Mouse (Mus musculus) kidney, embryonic 16.5 days (tissue): Measurements from ENCODE around the gene Socs4. TPM values are rescaled to one million over a fixed set of nuclear protein-coding genes. Genes with fewer than 3 reads are reported as not detected.

ENCODE experiments used
- ATAC-seq: fragments of 200-750 bp; cut with Nextera tagmentation; 2 replicates; pipeline ENCODE4 v1.8.0; 2017; ENCODE audit warnings: moderate TSS enrichment; ENCODE audit not compliant: low FRiP score, low TSS enrichment
- H3K27ac ChIP-seq: fragments of 300-500 bp; sonication (generic); 2 replicates; pipeline ENCODE4 v1.5.1; 2014; ENCODE audit warnings: low read length
- H3K27me3 ChIP-seq: fragments of 300-500 bp; sonication (generic); 2 replicates; pipeline ENCODE4 v1.6.1; 2014; ENCODE audit warnings: low read length, control low read depth, mixed read lengths; ENCODE audit not compliant: insufficient read depth
- H3K36me3 ChIP-seq: fragments of 300-500 bp; sonication (generic); 2 replicates; pipeline ENCODE4 v1.6.1; 2014; ENCODE audit warnings: low read length, control low read depth, mixed read lengths; ENCODE audit not compliant: insufficient read depth
- H3K4me1 ChIP-seq: fragments of 300-500 bp; sonication (generic); 2 replicates; pipeline ENCODE4 v1.6.1; 2014; ENCODE audit warnings: low read length, control low read depth, mixed read lengths; ENCODE audit not compliant: insufficient read depth
- H3K4me2 ChIP-seq: fragments of 300-500 bp; sonication (generic); replicated peaks from 2 replicates; pipeline ENCODE4 v1.6.1; 2014; ENCODE audit warnings: low read depth, low read length
- H3K4me3 ChIP-seq: fragments of 300-500 bp; sonication (generic); 2 replicates; pipeline ENCODE4 v1.5.1; 2014; ENCODE audit warnings: mild to moderate bottlenecking, low read length
- H3K9ac ChIP-seq: fragments of 300-500 bp; sonication (generic); replicated peaks from 2 replicates; pipeline ENCODE4 v1.6.1; 2014; ENCODE audit warnings: low read length
- H3K9me3 ChIP-seq: fragments of 300-500 bp; sonication (generic); 2 replicates; pipeline ENCODE4 v1.6.1; 2016; ENCODE audit warnings: low read length, control low read depth
- WGBS: fragments of 180-500 bp; shearing (Covaris S2); extraction: QIAGEN DNeasy Blood & Tissue Kit; methylation state at CpG from one replicate; pipeline ENCODE4 v1.1.7; 2014; 5-methylcytosine and 5-hydroxymethylcytosine counted together
- polyA plus RNA-seq: library from polyadenylated mRNA; unstranded; fragments of >200 nt; fragmentation: Nextera tagmentation; extraction: Ambion mirVana; gene quantifications from 2 replicates; pipeline ENCODE4 v1.2.1, GENCODE M21; 2015

Socs4 gene
- polyA plus RNA-seq, 1 experiment from 2014 or later, result 3.4 TPM

- WGBS, result 82% methylated on average over 9 of the region's 9 CpGs
- Histone ChIP-seq H3K27ac (no peak overlapping the region), H3K27me3 (no peaks in the 10 kb centered on the region), H3K4me3 (no peak overlapping the region), H3K9me3 (no peaks in the 10 kb centered on the region), H3K9ac (no peak overlapping the region), H3K36me3 (peaks cover 9% of the 10 kb centered on the region), H3K4me2 (no peak overlapping the region), H3K4me1 (no peaks in the 10 kb centered on the region)
- no peak for ATAC-seq
Observed at GRCm38 (mm10) chr14:47325965-47326761, 49.4 kb downstream of the Socs4 start.

GRCm38 (mm10) chr14:47327347-47327746 is 50.6 kb downstream of the Socs4 start:
- Histone ChIP-seq H3K9ac (no peak overlapping the region), H3K27ac (no peak overlapping the region), H3K4me2 (no peak overlapping the region), H3K36me3 (peaks cover 9% of the 10 kb centered on the region), H3K4me1 (no peaks in the 10 kb centered on the region), H3K4me3 (no peak overlapping the region), H3K9me3 (no peaks in the 10 kb centered on the region), H3K27me3 (no peaks in the 10 kb centered on the region)
- no peak for ATAC-seq
- WGBS, result 92% methylated on average over 5 of the region's 5 CpGs

GRCm38 (mm10) chr14:47331920-47332319 is 55.2 kb downstream of the Socs4 start:
- ATAC-seq, result no peak
- H3K9ac ChIP-seq, result no peak overlapping the region
- H3K9me3 ChIP-seq, result no peaks in the 10 kb centered on the region
- WGBS, result 61% methylated on average over 5 of the region's 5 CpGs
- no peaks in the 10 kb centered on the region for H3K36me3 ChIP-seq
- no peak overlapping the region for H3K27ac ChIP-seq
- no peak overlapping the region for H3K4me2 ChIP-seq
- no peaks in the 10 kb centered on the region for H3K4me1 ChIP-seq
- H3K27me3 ChIP-seq, result no peaks in the 10 kb centered on the region
- H3K4me3 ChIP-seq, result no peak overlapping the region

GRCm38 (mm10) chr14:47334819-47335218 is 58.1 kb downstream of the Socs4 start:
- no peaks in the 10 kb centered on the region for H3K36me3 ChIP-seq
- H3K27ac ChIP-seq, result no peak overlapping the region
- H3K27me3 ChIP-seq, result no peaks in the 10 kb centered on the region
- H3K9ac ChIP-seq, result no peak overlapping the region
- no peaks in the 10 kb centered on the region for H3K9me3 ChIP-seq
- H3K4me1 ChIP-seq, result no peaks in the 10 kb centered on the region
- 85% methylated on average over 4 of the region's 4 CpGs for WGBS
- ATAC-seq, result no peak
- no peak overlapping the region for H3K4me2 ChIP-seq
- H3K4me3 ChIP-seq, result no peak overlapping the region

GRCm38 (mm10) chr14:47335300-47335699 is 58.6 kb downstream of the Socs4 start:
- Histone ChIP-seq H3K27me3 (no peaks in the 10 kb centered on the region), H3K4me3 (no peak overlapping the region), H3K4me2 (no peak overlapping the region), H3K9ac (no peak overlapping the region), H3K36me3 (no peaks in the 10 kb centered on the region), H3K4me1 (no peaks in the 10 kb centered on the region), H3K27ac (no peak overlapping the region), H3K9me3 (no peaks in the 10 kb centered on the region)
- ATAC-seq, result no peak
- WGBS, result 50% methylated on average over 3 of the region's 3 CpGs

- Histone ChIP-seq H3K9ac (no peak overlapping the region), H3K4me2 (no peak overlapping the region), H3K36me3 (no peaks in the 10 kb centered on the region), H3K9me3 (no peaks in the 10 kb centered on the region), H3K27ac (no peak overlapping the region), H3K27me3 (no peaks in the 10 kb centered on the region), H3K4me3 (no peak overlapping the region), H3K4me1 (no peaks in the 10 kb centered on the region)
- WGBS, result 82% methylated on average over 10 of the region's 10 CpGs
- ATAC-seq, result no peak
Observed at GRCm38 (mm10) chr14:47340231-47340925, 63.6 kb downstream of the Socs4 start.

- Histone ChIP-seq H3K36me3 (no peaks in the 10 kb centered on the region), H3K27ac (no peak overlapping the region), H3K4me3 (no peak overlapping the region), H3K9ac (no peak overlapping the region), H3K4me1 (no peaks in the 10 kb centered on the region), H3K27me3 (no peaks in the 10 kb centered on the region), H3K9me3 (no peaks in the 10 kb centered on the region), H3K4me2 (no peak overlapping the region)
- ATAC-seq, result no peak
- 90% methylated on average over 4 of the region's 4 CpGs for WGBS
Observed at GRCm38 (mm10) chr14:47341811-47342291, 65.1 kb downstream of the Socs4 start.

Other genes starting within 250 kb of the Socs4 start
- 1.9 and 2.5 TPM in 2 replicates for gene Gch1, start 87.5 kb upstream of the Socs4 start, polyA plus RNA-seq
- gene Wdhd1, start 74 bp upstream of the Socs4 start, polyA plus RNA-seq, result 26.5 and 32.3 TPM in 2 replicates
- 71.7 and 84.3 TPM in 2 replicates for gene Mapk1ip1l, start 21.3 kb downstream of the Socs4 start, polyA plus RNA-seq
- 30.1 and 37.6 TPM in 2 replicates for gene Lgals3, start 90.8 kb downstream of the Socs4 start, polyA plus RNA-seq
- gene Dlgap5, start 141.5 kb downstream of the Socs4 start, polyA plus RNA-seq, result 48.4 and 53.7 TPM in 2 replicates
- gene Fbxo34, start 173.5 kb downstream of the Socs4 start, polyA plus RNA-seq, result 22.8 and 24.1 TPM in 2 replicates